Mouse (Mus musculus): Measurements from ENCODE around the gene Bnipl. TPM values are rescaled to one million over a fixed set of nuclear protein-coding genes. Genes with fewer than 3 reads are reported as not detected.

The Bnipl gene
- total and polyA plus RNA-seq, 3 experiments, result 0.03 TPM; not detected in 2

- peak overlapping the region; percentile 78 for H3K4me3 ChIP-seq (ENCODE audit: low read depth, low read length)
- DNase-seq (ENCODE audit: low spot score), result peak; percentile 54
- peaks cover 33% of the 10 kb centered on the region for H3K36me3 ChIP-seq (replicated peaks)
- peaks cover 70% of the 10 kb centered on the region for H3K4me1 ChIP-seq (ENCODE audit: insufficient read depth, low read depth, low read length)
- ATAC-seq (ENCODE audit: extremely low read depth, insufficient number of reproducible peaks, low FRiP score, poor library complexity, severe bottlenecking), result no peak
- H3K27me3 ChIP-seq (ENCODE audit: insufficient read depth, low read length), result no peaks in the 10 kb centered on the region
- no peaks in the 10 kb centered on the region for H3K9me3 ChIP-seq (replicated peaks)
- TF ChIP-seq GATA2 (IDR thresholded peaks at IDR 0.05; ENCODE audit: borderline replicate concordance, low read depth, low read length) (no peak), TAL1 (conservative IDR thresholded peaks at IDR 0.05; ENCODE audit: low read depth, low read length) (no peak), POLR2AphosphoS5 (IDR thresholded peaks at IDR 0.05; ENCODE audit: insufficient replicate concordance, low read depth, low read length) (no peak), CTCF (IDR thresholded peaks at IDR 0.05; ENCODE audit: low read depth, low read length) (no peak), GATA1 (IDR thresholded peaks at IDR 0.05; ENCODE audit: borderline replicate concordance, low read length) (no peak)
Observed at GRCm38 (mm10) chr3:95282381-95282864, 31.4 kb upstream of the Bnipl start.

- Histone ChIP-seq H3K9me3 (replicated peaks) (no peaks in the 10 kb centered on the region), H3K4me1 (ENCODE audit: insufficient read depth, low read depth, low read length) (peaks cover 77% of the 10 kb centered on the region), H3K4me3 (ENCODE audit: low read depth, low read length) (peak within 1 kb of the TSS; percentile 78), H3K27me3 (ENCODE audit: insufficient read depth, low read length) (no peaks in the 10 kb centered on the region), H3K36me3 (replicated peaks) (peaks cover 28% of the 10 kb centered on the region)
- ATAC-seq (ENCODE audit: extremely low read depth, insufficient number of reproducible peaks, low FRiP score, poor library complexity, severe bottlenecking) (peak; percentile 86), DNase-seq (ENCODE audit: low spot score) (peak; percentile 97)
- TF ChIP-seq GATA1 (IDR thresholded peaks at IDR 0.05; ENCODE audit: borderline replicate concordance, low read length), result no peak
- no peak for TF ChIP-seq GATA2 (IDR thresholded peaks at IDR 0.05; ENCODE audit: borderline replicate concordance, low read depth, low read length)
- TF ChIP-seq POLR2AphosphoS5 (IDR thresholded peaks at IDR 0.05; ENCODE audit: insufficient replicate concordance, low read depth, low read length), result no peak
- no peak for TF ChIP-seq TAL1 (conservative IDR thresholded peaks at IDR 0.05; ENCODE audit: low read depth, low read length)
- TF ChIP-seq CTCF (IDR thresholded peaks at IDR 0.05; ENCODE audit: low read depth, low read length), result no peak
Observed at GRCm38 (mm10) chr3:95281216-95282126, 30.5 kb upstream of the Bnipl start, which contains the start of the genes Mindy1 and Prune1. TSS of gene Mindy1 (plus strand) at chr3:95281345. TSS of gene Prune1 (minus strand) at chr3:95282076.

- H3K4me3 ChIP-seq (ENCODE audit: low read depth, low read length), result peak overlapping the region; percentile 75
- ATAC-seq (ENCODE audit: extremely low read depth, insufficient number of reproducible peaks, low FRiP score, poor library complexity, severe bottlenecking), result no peak
- TF ChIP-seq POLR2AphosphoS5 (IDR thresholded peaks at IDR 0.05; ENCODE audit: insufficient replicate concordance, low read depth, low read length) (no peak), GATA1 (IDR thresholded peaks at IDR 0.05; ENCODE audit: borderline replicate concordance, low read length) (no peak), TAL1 (conservative IDR thresholded peaks at IDR 0.05; ENCODE audit: low read depth, low read length) (no peak), GATA2 (IDR thresholded peaks at IDR 0.05; ENCODE audit: borderline replicate concordance, low read depth, low read length) (no peak), CTCF (IDR thresholded peaks at IDR 0.05; ENCODE audit: low read depth, low read length) (no peak)
- peaks cover 22% of the 10 kb centered on the region for H3K36me3 ChIP-seq (replicated peaks)
- H3K27me3 ChIP-seq (ENCODE audit: insufficient read depth, low read length), result no peaks in the 10 kb centered on the region
- no peaks in the 10 kb centered on the region for H3K9me3 ChIP-seq (replicated peaks)
- peaks cover 79% of the 10 kb centered on the region for H3K4me1 ChIP-seq (ENCODE audit: insufficient read depth, low read depth, low read length)
- DNase-seq (ENCODE audit: low spot score), result no peak
Observed at GRCm38 (mm10) chr3:95280747-95281146, 29.8 kb upstream of the Bnipl start.

GRCm38 (mm10) chr3:95277149-95277551, 26.2 kb upstream of the Bnipl start:
- no peaks in the 10 kb centered on the region for H3K27me3 ChIP-seq (ENCODE audit: insufficient read depth, low read length)
- TF ChIP-seq GATA1 (IDR thresholded peaks at IDR 0.05; ENCODE audit: borderline replicate concordance, low read length), result no peak
- TF ChIP-seq CTCF (IDR thresholded peaks at IDR 0.05; ENCODE audit: low read depth, low read length), result no peak
- TF ChIP-seq TAL1 (conservative IDR thresholded peaks at IDR 0.05; ENCODE audit: low read depth, low read length), result no peak
- H3K4me3 ChIP-seq (ENCODE audit: low read depth, low read length), result no peak overlapping the region
- H3K36me3 ChIP-seq (replicated peaks), result peaks cover 42% of the 10 kb centered on the region
- no peaks in the 10 kb centered on the region for H3K9me3 ChIP-seq (replicated peaks)
- ATAC-seq (ENCODE audit: extremely low read depth, insufficient number of reproducible peaks, low FRiP score, poor library complexity, severe bottlenecking) (no peak), DNase-seq (ENCODE audit: low spot score) (no peak)
- H3K4me1 ChIP-seq (ENCODE audit: insufficient read depth, low read depth, low read length), result peaks cover 61% of the 10 kb centered on the region

- no peak for ATAC-seq (ENCODE audit: extremely low read depth, insufficient number of reproducible peaks, low FRiP score, poor library complexity, severe bottlenecking)
Observed at GRCm38 (mm10) chr3:95276428-95276934, 25.5 kb upstream of the Bnipl start.

GRCm38 (mm10) chr3:95275161-95275560, 24.2 kb upstream of the Bnipl start:
- Histone ChIP-seq H3K4me3 (ENCODE audit: low read depth, low read length) (no peak overlapping the region), H3K36me3 (replicated peaks) (peaks cover 57% of the 10 kb centered on the region), H3K9me3 (replicated peaks) (no peaks in the 10 kb centered on the region), H3K27me3 (ENCODE audit: insufficient read depth, low read length) (no peaks in the 10 kb centered on the region), H3K4me1 (ENCODE audit: insufficient read depth, low read depth, low read length) (peaks cover 50% of the 10 kb centered on the region)
- no peak for TF ChIP-seq GATA1 (IDR thresholded peaks at IDR 0.05; ENCODE audit: borderline replicate concordance, low read length)
- no peak for TF ChIP-seq TAL1 (conservative IDR thresholded peaks at IDR 0.05; ENCODE audit: low read depth, low read length)
- no peak for TF ChIP-seq CTCF (IDR thresholded peaks at IDR 0.05; ENCODE audit: low read depth, low read length)
- TF ChIP-seq GATA2 (IDR thresholded peaks at IDR 0.05; ENCODE audit: borderline replicate concordance, low read depth, low read length), result no peak
- no peak for TF ChIP-seq POLR2AphosphoS5 (IDR thresholded peaks at IDR 0.05; ENCODE audit: insufficient replicate concordance, low read depth, low read length)
- no peak for DNase-seq (ENCODE audit: low spot score)
- ATAC-seq (ENCODE audit: extremely low read depth, insufficient number of reproducible peaks, low FRiP score, poor library complexity, severe bottlenecking), result no peak

More at GRCm38 (mm10) chr3:95276428-95276934, 25.5 kb upstream of the Bnipl start:
- no peak for DNase-seq (ENCODE audit: low spot score)
- Histone ChIP-seq H3K4me1 (ENCODE audit: insufficient read depth, low read depth, low read length) (peaks cover 60% of the 10 kb centered on the region), H3K9me3 (replicated peaks) (no peaks in the 10 kb centered on the region), H3K36me3 (replicated peaks) (peaks cover 49% of the 10 kb centered on the region), H3K4me3 (ENCODE audit: low read depth, low read length) (no peak overlapping the region), H3K27me3 (ENCODE audit: insufficient read depth, low read length) (no peaks in the 10 kb centered on the region)
- TF ChIP-seq GATA2 (IDR thresholded peaks at IDR 0.05; ENCODE audit: borderline replicate concordance, low read depth, low read length), result no peak
- TF ChIP-seq TAL1 (conservative IDR thresholded peaks at IDR 0.05; ENCODE audit: low read depth, low read length), result no peak
- TF ChIP-seq POLR2AphosphoS5 (IDR thresholded peaks at IDR 0.05; ENCODE audit: insufficient replicate concordance, low read depth, low read length), result no peak
- no peak for TF ChIP-seq CTCF (IDR thresholded peaks at IDR 0.05; ENCODE audit: low read depth, low read length)
- no peak for TF ChIP-seq GATA1 (IDR thresholded peaks at IDR 0.05; ENCODE audit: borderline replicate concordance, low read length)
